Mouse (Mus musculus) gastrocnemius, adult 8-10 months (tissue): Measurements from ENCODE around the gene Orc1. TPM values are rescaled to one million over a fixed set of nuclear protein-coding genes. Genes with fewer than 3 reads are reported as not detected.
A peak's percentile ranks its signal among the peaks of the same experiment; 100 is the strongest.

Experiments used
- DNase-seq, 2 experiments: peaks; one replicate each; pipeline ENCODE4 v3.0.0; 2022; ENCODE audit warnings: low spot score in 2 of 2
- total RNA-seq, 4 experiments: library from RNA; stranded (reverse); gene quantifications; 2 replicates each; pipeline ENCODE4 v1.2.4; 2022

Gene Orc1
- not detected for total RNA-seq

DNA sequence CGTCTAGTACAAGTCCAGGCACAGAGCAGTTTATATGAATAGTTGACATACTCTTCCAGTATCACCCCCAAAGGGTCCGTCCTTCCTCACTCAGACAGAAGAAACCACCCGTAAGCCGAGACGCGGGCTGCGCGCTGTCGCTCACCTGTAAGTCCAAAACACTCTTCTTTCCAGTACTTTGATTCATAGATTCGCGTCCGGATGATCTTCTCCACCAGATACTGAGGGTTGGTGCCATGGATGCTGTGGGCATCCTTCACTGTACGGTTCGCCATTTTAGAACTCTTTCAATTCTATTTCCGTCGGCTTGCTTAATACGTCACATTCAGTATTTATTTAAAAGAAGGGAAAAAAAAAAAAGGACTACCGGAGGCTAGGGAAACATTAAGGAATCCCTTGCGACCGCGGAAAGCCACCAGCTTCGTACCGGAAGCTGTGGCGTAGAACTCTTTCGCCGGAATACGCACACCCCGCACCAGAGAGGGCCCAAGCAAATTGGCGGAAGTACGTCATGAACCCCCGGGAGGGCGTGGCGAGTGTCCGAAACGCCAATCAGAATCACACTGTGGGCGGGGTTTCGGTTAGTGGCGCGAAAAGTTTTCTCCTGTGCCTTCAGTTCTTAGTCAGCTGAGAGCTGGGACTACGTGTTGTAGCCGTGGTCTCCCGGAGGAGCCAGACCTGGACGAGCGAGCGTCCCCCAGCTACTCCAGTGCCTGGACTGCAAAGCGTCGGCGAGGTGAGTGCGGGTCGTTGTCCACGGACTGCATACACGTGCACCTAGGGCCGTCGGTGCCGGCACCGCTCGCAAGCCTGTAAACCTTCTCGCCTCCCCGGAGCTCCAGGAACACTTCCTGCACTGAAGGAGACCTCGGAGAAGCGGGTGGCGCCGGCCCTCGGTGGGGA lies at the start of gene Orc1, which contains the start of gene Prpf38a:
Gene Orc1 (plus strand): TSS at position 584 of the 903 bp plus-strand sequence.
Gene Prpf38a (minus strand): TSS at position 497 of the 903 bp plus-strand sequence.
- DNase-seq, result peak; percentile 91 to 93

DNA sequence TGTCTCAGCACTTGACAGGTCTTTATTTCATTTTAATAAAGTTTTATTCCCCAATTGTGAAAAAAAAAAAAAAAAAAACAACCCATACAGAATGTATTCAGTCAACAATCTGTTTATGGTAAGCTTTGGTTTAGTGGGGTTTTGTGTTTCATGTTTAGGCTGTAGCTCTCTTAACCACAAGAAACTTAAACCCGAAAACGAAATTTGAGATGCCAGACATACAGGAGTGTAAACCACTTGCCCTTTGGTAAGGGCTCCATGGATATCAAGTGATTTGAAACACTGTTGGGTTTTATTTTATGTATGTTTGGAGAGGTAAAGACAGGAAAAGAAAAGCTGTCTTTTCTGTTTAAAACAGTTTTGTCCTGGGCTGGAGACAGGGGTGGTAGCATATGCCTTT lies 39.5 kb upstream of the Orc1 start:
- DNase-seq, result no peak

DNA sequence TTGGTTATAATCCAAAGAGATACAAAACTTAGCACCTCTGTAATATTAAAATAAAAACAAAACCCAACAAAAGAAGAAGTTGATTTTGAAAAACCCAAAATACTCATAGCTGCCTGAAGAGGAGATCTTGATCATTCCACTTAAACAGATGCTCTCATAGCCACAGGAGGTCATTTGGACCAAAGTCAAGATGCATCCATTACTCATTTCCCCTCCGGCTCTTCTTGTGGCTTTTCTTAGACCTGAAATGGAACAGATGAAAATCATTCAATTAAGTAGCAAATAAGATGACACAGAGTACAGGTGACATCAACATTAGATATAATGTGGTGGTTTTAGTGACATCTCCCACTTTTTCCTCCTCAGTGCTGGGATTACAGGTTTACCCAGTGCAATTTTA lies 14.2 kb upstream of the Orc1 start:
- no peak for DNase-seq

DNA sequence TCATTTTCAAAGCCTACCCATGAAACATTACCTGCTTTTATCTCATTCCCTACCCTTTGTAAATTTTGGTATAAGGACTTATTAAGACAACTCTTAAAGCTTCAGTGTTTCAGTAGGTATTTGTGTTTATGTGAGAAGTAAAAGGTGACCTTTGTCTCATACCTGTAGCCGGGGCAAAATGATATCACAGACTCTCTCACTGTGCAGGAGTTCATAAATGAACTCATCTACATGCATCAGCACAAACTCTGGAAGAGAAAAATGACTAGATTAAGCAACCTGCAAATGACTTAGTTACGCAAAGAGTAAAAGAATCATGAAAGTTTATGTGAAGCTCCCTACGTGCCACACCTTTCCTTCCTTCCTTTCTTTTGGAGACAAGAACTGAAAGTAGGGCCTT lies 6.6 kb upstream of the Orc1 start:
- DNase-seq, result no peak

DNA sequence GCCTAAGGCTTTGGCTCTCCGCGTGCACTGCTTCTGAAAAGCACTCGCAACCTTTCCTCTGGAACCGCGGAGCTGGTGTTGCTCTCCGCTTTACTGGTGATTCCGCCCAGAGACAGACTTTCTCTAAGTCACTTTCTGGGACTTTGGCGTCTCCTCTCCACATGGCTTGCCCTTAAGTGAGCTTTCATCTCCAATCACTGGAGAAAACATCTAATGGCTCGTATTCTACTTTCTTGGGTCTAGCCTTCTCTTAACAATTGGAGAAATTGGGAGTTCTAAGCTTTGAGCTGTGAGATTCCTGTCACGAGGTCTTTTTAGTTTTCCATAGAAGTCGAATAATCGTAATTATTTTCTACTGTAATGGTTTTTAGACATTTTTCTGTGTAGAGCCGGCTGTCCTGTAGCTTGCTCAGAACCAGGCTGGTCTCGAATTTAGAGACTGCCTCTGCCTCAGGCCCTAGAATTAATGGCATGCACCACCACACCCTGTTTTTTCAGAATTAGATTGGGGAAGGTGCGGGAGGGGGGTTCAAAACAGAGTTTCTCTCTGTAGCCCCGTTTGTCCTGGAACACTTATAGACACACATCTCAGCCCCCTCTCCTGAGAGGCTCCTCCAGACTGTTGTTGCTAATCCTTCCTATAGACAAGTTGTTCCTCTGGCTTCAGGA lies 654 bp downstream of the Orc1 start:
- no peak for DNase-seq

DNA sequence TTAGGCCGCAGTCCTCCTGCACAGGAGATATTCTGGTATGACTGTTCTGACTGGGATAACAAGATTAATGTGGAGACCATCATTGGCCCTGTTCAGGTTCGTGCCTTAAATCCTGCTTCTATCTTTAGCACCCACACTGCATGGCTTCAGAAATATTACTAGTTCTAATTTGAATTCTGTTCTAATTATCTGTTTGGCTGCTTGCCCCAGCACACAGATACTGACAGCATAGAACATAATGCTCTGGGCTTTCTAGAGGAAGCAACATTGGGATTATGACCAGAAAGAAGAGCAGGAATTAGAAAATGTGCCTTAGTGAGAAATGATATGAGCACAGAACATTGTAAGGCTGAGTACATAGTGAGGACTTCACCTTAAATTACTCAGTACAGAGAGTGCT lies 14.2 kb downstream of the Orc1 start:
- no peak for DNase-seq

DNA sequence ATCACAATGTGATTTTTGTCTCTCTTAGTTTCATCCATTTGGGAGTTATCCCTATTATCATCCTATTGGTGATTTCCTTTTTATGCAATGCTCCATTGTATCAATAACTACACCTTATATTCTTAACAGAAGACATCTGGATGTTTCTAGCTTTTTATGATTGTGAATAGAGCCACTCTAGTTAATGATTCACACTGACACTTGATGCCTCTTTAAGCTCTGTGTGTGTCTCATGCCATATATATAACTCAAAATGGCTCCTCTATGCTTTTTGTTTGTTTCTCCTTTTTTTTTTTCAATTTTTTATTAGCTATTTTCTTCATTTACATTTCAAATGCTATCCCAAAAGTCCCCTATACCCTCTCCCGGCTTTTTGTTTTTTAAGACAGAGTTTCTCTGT lies 16.6 kb downstream of the Orc1 start:
- no peak for DNase-seq

DNA sequence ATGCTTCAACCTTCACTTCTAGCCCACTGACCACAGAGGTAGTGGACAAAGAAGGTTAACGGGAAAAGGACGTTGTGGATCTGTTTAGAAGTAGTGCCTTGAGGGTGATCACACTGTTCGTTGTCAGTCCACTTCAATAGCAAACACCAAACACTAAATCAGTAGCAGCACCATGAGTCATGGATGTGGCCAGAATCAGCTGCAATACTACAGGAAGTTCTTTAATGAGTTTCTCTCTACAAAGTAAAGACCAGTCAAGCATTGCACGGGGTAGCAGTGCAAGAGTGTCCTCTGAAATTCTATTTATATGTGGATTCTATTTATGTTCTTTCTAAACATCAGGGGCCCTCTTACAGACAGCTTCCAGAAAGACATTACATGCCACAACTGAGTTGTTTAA lies 19.1 kb downstream of the Orc1 start:
- no peak for DNase-seq

DNA sequence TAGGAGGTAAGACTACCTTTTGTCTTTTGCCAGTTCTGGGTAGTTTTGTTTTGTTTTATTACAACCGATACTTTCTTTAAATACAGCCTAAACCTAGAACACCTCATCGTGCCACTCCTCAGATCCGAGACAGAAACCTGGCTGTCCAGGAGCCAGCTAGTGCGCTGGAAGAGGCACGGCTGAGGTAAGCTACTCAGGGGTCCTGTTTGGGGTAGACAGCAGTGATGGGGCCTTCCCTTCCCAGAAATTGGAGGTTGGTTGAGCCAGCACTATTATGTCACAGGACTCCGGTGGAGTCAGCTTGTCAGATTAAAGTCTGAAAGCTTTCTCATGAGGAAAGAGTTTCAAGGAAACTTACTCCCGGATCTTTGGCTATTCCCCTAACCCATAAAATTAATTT lies 22.6 kb downstream of the Orc1 start:
- DNase-seq, result no peak

DNA sequence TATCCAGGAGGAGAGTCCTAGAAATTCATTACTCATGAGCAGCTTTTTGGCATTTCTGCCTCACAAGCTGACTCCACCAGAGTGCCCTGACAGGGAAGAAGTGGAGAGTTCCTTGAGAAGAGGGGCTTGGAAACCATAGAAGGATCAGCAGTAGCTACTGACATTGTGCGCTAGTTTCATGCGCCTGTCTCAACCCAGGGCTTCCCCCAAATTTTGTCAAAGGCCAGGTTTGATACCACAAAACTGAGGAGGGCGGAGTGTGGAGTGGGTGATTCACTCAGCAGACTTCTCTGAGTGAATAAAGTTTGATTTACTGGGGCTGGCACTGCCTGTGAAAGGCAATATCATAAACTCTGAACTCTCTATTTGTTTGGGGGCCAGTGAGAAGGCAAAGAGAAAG lies 29.4 kb downstream of the Orc1 start:
- no peak for DNase-seq

DNA sequence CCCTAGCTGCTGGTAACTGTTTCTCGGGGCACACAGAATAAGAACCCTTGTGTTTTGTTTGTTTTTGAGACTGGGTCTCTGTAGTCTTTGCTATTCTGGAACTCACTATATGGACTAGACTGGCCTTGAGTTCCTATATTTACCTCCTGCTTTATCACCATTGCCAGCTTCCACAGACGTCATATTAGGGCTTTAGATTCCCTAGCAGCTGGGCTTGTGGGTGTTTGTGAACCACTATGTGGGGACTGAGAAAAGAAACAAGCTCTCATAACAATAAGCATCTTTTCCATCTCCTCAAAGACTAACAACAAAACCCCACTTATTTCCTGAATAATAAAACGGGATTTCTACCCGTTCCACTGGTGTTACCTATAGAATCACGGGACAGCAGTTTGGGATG lies 31.7 kb downstream of the Orc1 start:
- DNase-seq, result no peak

DNA sequence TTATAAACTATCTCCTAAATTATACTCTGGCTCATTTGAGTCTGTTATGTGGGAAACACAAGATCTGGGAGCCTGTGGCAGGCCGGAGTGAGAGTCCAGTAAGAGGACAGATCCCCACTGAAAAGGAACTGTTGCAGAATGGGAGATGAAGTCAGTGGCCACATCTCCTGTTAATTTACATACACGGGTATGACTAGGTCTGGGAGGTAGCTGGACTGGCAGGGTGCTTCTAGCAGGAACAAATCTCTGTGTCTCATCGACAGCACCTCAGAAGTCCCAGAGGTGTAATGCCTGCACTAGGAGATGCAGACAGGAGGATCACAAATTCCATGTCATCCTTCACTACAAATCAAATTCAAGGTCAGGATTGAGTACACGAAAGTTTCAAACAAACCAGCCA lies 39.4 kb downstream of the Orc1 start:
- no peak for DNase-seq

DNA sequence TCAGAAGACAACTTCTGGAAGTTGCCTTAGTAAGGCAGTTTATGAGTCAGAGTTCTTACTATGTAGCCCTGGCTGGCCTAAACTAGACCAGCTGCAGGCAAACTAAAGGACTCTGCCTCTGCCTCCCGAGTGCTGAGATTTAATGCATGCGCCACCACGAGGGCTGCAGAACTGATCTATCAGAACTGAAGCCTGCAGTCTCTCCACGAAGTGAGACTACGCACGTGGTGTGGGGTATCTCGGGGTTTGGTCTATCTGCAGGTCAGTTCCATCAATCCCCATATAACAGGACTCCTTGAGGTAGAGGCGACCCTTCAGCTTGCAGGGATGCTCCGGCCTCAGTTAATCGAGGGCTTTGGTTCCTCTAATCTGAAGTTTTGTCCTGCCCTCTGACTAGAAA lies 39.9 kb downstream of the Orc1 start:
- DNase-seq, result no peak

DNA sequence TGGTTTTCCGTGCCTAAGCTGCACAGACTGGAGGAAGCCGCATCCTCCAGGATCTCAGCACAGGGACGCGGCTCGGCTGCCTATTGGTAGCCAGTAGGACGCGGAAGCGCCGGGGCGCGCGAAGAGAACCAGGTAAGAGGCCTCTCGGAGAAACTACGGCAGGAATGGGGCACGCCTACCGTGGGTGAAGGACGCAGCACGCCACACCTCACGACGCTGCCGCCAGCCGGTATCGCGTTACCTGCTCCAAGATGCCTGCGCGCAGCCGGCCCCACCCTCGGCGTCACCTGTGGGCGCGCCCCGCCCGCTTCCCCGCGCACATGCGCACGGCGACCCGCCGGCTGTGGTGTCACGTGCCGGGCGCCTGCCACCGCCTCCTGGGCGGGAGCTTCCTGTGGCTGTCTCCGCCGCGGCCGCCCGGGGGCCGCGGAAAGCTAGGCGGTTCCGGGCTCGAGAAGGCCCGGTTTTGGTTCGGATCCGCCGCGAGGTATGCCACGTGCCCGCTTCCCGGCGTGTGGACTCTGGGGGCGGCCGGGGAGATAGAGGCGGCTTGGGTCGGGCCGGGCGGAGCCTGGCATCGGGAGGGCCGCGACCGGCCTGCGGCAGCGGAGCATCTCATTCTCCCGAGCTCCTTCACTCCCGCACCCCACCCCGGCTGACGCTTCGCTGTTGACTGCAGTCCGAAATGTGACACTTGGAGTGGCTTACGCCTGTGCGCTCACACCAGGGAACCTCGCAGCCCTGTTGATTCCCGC lies 40.5 kb downstream of the Orc1 start, which contains the start of gene Cc2d1b:
Gene Cc2d1b (plus strand): TSS at position 354 of the 755 bp plus-strand sequence.
- peak; percentile 80 to 88 for DNase-seq

DNA sequence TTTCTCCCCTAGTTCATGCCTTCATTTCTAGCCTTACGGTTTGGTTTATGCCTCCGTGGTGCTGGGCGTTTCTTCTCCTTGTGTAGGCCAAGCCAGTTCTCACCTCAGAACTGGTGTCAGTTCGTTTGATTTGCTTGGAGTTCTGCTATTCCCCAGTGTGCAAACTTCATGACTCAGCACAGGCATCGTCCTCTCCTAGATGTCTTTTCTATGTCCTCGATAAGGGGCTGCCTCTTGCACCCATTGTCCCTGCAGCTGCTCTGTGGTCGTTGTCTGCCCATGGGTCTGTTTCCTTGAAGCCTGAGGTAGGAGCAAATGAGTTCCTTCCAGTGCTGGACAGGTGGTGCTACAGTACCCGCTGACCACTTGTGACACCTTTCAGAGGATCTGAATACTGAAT lies 41.3 kb downstream of the Orc1 start:
- DNase-seq, result no peak

DNA sequence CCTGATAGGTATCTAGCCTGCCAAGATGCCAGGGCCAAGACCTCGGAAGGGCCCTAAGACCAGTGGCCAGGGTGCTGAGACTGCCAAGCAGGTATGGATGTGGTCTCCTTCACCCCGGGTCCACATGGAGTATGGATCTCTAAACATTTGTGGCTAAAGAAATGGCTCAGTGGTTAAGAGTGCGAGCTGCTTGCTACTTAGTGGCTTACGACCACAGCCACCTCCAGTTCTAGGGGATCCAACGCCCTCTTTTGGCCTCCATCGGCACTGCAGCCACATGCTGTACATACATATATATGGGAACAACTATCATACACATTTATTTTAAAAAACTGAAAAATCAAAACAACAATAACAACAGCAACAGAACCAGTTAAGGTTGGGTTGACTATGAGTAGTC lies 42.3 kb downstream of the Orc1 start:
- DNase-seq, result no peak

DNA sequence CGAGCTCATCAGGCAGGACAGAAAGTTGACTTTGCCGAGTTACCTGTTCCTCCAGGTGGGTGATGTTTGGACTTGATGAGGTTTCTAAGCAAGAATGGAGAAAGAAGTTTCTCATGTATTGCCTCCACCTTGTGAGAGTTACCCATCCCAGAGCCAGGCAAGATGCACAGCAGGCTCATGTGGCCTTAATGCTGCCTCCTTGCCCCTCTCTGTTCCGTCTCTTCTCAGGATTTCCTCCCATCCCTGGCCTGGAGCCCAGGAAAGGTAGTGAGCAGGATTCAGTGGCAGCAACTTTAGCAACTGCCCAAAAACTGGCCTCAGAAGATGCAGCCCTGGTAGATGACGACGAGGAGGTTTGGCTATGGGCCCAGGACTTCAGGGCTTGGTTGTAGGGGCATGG lies 47.8 kb downstream of the Orc1 start:
- DNase-seq, result no peak

DNA sequence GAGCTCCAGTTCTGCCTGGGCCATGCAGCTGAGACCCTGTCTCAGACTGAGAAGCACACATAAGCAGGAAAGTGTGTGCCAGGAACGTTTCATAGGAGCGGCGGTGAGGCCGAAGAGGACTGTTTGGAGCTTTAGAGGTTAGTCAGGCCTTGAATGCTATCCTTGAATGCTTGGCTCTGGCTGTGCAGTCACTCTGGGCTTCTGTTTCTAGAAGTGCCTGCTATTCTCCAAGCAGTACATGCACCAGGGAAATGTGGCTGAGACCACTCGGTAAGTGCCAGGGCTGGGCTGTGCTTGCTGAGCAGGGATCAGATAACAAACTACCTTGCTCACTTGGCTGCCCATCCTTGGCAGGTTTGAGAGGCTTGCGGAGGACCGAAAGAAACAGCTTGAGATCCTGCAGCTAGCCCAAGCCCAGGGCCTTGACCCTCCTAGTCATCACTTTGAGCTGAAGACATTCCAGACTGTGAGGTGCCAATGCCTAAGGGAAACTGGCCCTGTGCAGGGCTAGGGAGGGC lies 50.2 kb downstream of the Orc1 start:
- DNase-seq, result peak in 1 of 2 experiments; percentile 38

DNA sequence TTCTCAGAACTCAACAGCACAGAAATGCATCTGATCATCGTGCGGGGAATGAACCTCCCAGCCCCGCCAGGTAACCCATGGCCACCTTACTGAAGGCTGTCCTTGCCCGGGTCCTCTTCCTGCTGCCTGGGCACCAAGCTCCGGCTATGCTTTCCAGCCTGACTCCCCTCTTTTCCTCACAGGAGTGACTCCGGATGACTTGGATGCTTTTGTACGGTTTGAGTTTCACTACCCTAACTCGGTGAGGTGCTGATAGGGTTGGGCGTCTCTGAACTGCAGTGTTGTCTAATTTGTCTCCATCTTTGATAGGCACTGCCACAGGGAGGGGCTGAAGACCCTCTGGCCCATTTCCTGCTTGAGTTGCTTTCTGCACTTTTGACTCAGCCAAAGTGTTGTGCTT lies 50.9 kb downstream of the Orc1 start:
- no peak for DNase-seq

DNA sequence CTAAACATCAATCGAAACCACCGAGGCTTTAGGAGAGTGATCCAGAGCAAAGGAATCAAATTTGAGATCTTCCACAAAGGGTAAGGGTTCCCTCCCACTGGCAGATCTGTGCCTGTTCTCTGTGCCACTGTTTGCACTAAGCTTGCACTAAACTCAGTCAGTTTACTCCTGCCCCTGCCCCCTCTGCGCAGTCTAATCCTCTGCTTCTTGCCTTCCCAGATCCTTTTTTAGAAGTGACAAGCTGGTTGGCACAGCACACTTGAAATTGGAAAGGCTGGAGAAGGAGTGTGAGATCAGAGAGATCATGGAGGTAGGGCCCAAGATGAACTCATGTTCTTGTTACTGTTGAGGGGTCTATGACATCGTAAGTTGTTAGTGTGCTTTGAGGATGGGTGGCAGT lies 52.4 kb downstream of the Orc1 start:
- DNase-seq, result no peak

DNA sequence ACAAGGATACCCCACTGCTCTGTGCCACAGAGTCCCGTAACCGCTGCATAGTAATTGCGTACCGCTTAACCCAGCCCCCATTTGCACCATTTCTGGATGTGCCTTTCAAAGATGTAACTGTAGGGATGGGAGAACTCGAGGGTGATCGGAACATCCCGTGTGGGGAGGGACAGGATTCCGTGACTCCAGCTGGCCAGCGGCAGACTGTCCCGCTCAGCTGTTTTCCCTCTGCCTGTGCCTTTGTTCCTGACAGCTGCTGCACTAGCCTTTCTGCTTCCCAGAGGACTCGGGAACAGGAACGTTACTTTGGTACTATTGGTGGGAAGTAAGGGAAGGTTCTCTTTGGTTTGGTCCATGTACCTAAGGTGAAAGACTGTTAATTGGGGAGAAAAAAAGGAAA lies 54.5 kb downstream of the Orc1 start:
- DNase-seq, result no peak

DNA sequence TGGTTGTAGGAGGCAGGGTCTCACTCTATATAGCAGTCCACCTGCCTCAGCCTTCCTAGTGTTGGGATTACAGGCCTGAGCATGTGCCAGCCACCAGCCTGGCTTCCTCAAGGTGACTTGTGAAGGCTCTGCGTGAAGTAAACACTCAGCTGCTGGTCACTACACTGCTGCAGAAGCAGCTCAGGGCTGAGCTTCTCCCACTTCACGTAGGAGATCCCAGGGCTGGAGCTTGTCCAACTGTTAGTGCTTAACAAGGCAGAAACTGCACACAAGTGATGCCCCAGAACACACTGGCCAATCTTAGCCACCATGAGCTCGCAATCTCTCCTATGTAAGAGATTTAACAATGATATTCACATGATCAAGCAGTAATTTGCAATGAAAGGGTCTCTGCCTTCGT lies 55.5 kb downstream of the Orc1 start:
- DNase-seq, result no peak
